Mouse (Mus musculus): ENCODE data around the gene Gm7029.
"Not testable (repeated sequence)": the region's sequence is repeated elsewhere in the genome, so short reads cannot be mapped to it uniquely, and the experiment has no call there.

- not testable (repeated sequence) for TF ChIP-seq SIN3A (IDR thresholded peaks at IDR 0.05; ENCODE audit: low read length); MAX (IDR thresholded peaks at IDR 0.05; ENCODE audit: low read length); CTCF (conservative IDR thresholded peaks at IDR 0.05 in 1 of 2, IDR thresholded peaks at IDR 0.05 in 1 of 2; ENCODE audit: low read depth in 2 of 2, low read length in 2 of 2); POLR2AphosphoS2 (IDR thresholded peaks at IDR 0.05; ENCODE audit: low read depth, low read length); ZKSCAN1 (IDR thresholded peaks at IDR 0.05; ENCODE audit: borderline replicate concordance, low read depth, low read length); USF1 (IDR thresholded peaks at IDR 0.05; ENCODE audit: low read depth, low read length); HCFC1 (IDR thresholded peaks at IDR 0.05; ENCODE audit: low read depth, low read length); POLR2A (IDR thresholded peaks at IDR 0.05; ENCODE audit: low read depth, low read length); JUN (IDR thresholded peaks at IDR 0.05; ENCODE audit: insufficient read depth, low read depth, low read length); ZNF384 (IDR thresholded peaks at IDR 0.05; ENCODE audit: low read depth, low read length)
These were observed 14.2 kb downstream of the Gm7029 start for GRCm38 (mm10) chr17:33887802-33888201.
